8 mouse cellular contexts compared by ENCODE assay signal in the genomic region with DNA sequence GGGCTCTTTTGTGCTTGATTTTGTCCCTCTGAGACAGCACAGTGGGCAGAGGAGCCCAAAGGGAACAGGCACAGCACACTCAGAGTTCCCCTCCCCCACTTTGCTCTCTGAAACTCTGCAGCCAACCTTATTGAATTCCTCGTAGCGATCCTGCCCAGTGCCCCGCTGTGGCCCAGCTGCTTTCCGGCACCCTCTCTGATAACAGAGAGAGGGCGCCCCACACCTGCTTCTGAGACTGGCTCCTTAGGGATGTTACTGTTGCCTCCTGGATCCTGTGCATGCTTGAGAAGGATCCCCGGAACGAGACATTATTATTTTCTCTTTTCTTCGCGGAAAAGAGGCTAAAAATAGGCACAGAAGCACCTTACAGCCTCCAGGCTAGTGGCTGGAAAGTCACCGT.
DNase-seq lines count a peak whose midpoint lies in the region; ATAC-seq and TF ChIP-seq lines count a peak whose summit lies in the region.

No protein-coding gene starts in this region.

- H3K9ac ChIP-seq in heart, embryonic 14.5 days (ENCODE audit: low read length), result peak overlapping the region; percentile 67
- no peak overlapping the region for H3K9ac ChIP-seq in liver, adult 2 months (ENCODE audit: low read depth, low read length)
- peak overlapping the region; percentile 67 for H3K9ac ChIP-seq in neural tube, embryonic 12.5 days

- 0 out of 2 replicates have a peak, but pooled peaks have one; percentile 11 for TF ChIP-seq CTCF in liver, adult 2 months (IDR thresholded peaks at IDR 0.05; ENCODE audit: low read depth, low read length)

- intact Hi-C loops in heart, postnatal 25 days (cut with DNase I), result loop anchor here (5.0 kb wide), 4 partner anchors 135 to 1900 kb away; no protein-coding TSS in a partner anchor

- no peaks in the 10 kb centered on the region for H3K79me2 ChIP-seq in liver, adult 2 months (ENCODE audit: control insufficient read depth, insufficient read depth, low read length)

- H3K36me3 ChIP-seq in heart, embryonic 14.5 days (ENCODE audit: control insufficient read depth, insufficient read depth, low read length), result no peaks in the 10 kb centered on the region
- no peaks in the 10 kb centered on the region for H3K36me3 ChIP-seq in liver, adult 2 months (ENCODE audit: control insufficient read depth, insufficient read depth, low read length)
- H3K36me3 ChIP-seq in neural tube, embryonic 12.5 days, result no peaks in the 10 kb centered on the region

- H3K9me3 ChIP-seq in heart, embryonic 14.5 days (ENCODE audit: control insufficient read depth, low read length), result no peaks in the 10 kb centered on the region
- H3K9me3 ChIP-seq in neural tube, embryonic 12.5 days, result no peaks in the 10 kb centered on the region

- H3K4me2 ChIP-seq in heart, embryonic 14.5 days (ENCODE audit: low read length), result peak overlapping the region; percentile 92
- H3K4me2 ChIP-seq in neural tube, embryonic 12.5 days (replicated peaks), result peak overlapping the region; percentile 83

- peaks cover 3 to 7% of the 10 kb centered on the region in 2 experiments; a peak in 2 of 4 replicates for H3K4me1 ChIP-seq in heart, embryonic 14.5 days (ENCODE audit: control insufficient read depth in 2 of 2, insufficient read depth in 2 of 2, low read length in 2 of 2)
- 0 out of 2 replicates have a peak, but pooled peaks cover 1% of the 10 kb centered on the region for H3K4me1 ChIP-seq in liver, adult 2 months (ENCODE audit: control insufficient read depth, insufficient read depth, low read length)
- peaks cover 11% of the 10 kb centered on the region; the same call in 1 of the 2 replicates for H3K4me1 ChIP-seq in neural tube, embryonic 12.5 days

- H3K4me3 ChIP-seq in heart, embryonic 14.5 days (ENCODE audit: control insufficient read depth in 1 of 2, insufficient read depth in 1 of 2, low read depth in 1 of 2, low read length in 2 of 2), result peak overlapping the region; percentile 45 to 46
- no peak overlapping the region for H3K4me3 ChIP-seq in liver, adult 2 months (ENCODE audit: insufficient read depth, low read depth, low read length)
- H3K4me3 ChIP-seq in neural tube, embryonic 12.5 days, result peak overlapping the region; percentile 42

- under 1% methylated on average over 10 of the region's 10 CpGs for WGBS in heart, embryonic 14.5 days
- WGBS in liver, adult 2 months, result 1% methylated on average over 10 of the region's 10 CpGs
- WGBS in neural tube, embryonic 12.5 days, result under 1% methylated on average over 10 of the region's 10 CpGs

- H3K27ac ChIP-seq in heart, embryonic 14.5 days (replicated peaks in 1 of 2; ENCODE audit: control insufficient read depth in 1 of 2, insufficient read depth in 1 of 2, low read depth in 2 of 2, low read length in 2 of 2), result no peak overlapping the region
- H3K27ac ChIP-seq in liver, adult 2 months (replicated peaks; ENCODE audit: insufficient read depth, low read depth, low read length), result no peak overlapping the region
- H3K27ac ChIP-seq in neural tube, embryonic 12.5 days, result peak overlapping the region; percentile 83; the same call in 1 of the 2 replicates

- no peaks in the 10 kb centered on the region; the same call in 1 of the 2 replicates for H3K27me3 ChIP-seq in heart, embryonic 14.5 days (ENCODE audit: control insufficient read depth, insufficient read depth, low read length)
- H3K27me3 ChIP-seq in liver, adult 2 months (ENCODE audit: control insufficient read depth, insufficient read depth, low read length), result no peaks in the 10 kb centered on the region
- no peaks in the 10 kb centered on the region for H3K27me3 ChIP-seq in neural tube, embryonic 12.5 days (replicated peaks)

- DNase-seq in heart, adult 11 months, result peak; percentile 87
- DNase-seq in heart, postnatal 25 days (ENCODE audit: low spot score), result no peak
- DNase-seq in embryo, embryonic 11 days, result peak; percentile 84
- DNase-seq in kidney, postnatal 10 days, result peak; percentile 57
- no peak for DNase-seq in liver, adult 2 months (ENCODE audit: extremely low read depth, low read depth, low spot score)
- DNase-seq in spleen, postnatal 14 days (ENCODE audit: low spot score in 2 of 2), result no peak

- TF ChIP-seq POLR2A in liver, adult 2 months (IDR thresholded peaks at IDR 0.05; ENCODE audit: extremely low read depth, insufficient read depth, low read length), result no peak

- no peak for ATAC-seq in heart, embryonic 14.5 days (ENCODE audit: insufficient number of reproducible peaks, insufficient read depth, low FRiP score, low read depth)
- peak; percentile 84 for ATAC-seq in neural tube, embryonic 12.5 days (ENCODE audit: low FRiP score, low read depth)

Comparison
In these comparisons a context has a peak if more than half of its experiments do, and no peak if none do; other contexts are left out.
1. DNase-seq: peak in heart, adult 11 months (single experiment), embryo, embryonic 11 days (single experiment) and kidney, postnatal 10 days (single experiment); none in heart, postnatal 25 days (single experiment), liver, adult 2 months (single experiment) and spleen, postnatal 14 days (0 of 2).